ENCODE assay signal across 18 mouse cellular contexts in the genomic region with DNA sequence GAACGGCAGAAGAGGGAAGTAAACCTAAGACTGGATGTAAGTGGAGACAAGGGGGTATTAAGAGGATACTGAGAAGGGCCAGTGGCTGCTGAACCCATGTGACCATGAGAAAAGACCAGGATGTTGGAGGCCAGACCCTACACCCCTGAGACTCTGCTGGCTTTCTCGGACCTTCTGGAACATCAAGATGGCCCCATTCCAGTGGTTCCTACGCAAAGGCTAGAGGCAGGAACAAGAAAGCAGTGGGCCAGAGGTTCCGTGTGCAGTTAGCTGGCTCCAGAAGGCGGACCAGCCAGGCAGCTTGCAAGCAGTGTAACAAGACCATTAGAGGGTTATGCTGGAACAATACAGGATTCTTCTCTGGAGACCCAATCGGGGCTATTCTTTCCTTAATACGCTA. TPM values are rescaled to one million over a fixed set of nuclear protein-coding genes. Genes with fewer than 3 reads are reported as not detected.
"Had no signal": no experiment of that assay in that cellular context is flagged by ENCODE, and none has a peak within 500 bp of the region (broad histone marks: within the 10 kb centered on the region; RNA-seq: fewer than 3 reads in every experiment).

No protein-coding gene starts in this region.

- H3K27me3 ChIP-seq: limb, embryonic 15.5 days had no signal

- DNase-seq: kidney, adult 9 months; kidney, postnatal 14 days; kidney, postnatal 4 days; left cerebral cortex, postnatal 4 days; lung, adult 18-20 months; lung, postnatal 10 days; lung, postnatal 36 days; thymus, adult 2 months; thymus, postnatal 25 days had no signal

- H3K9me3 ChIP-seq: limb, embryonic 12.5 days; limb, embryonic 15.5 days; lung, embryonic 15.5 days; midbrain, embryonic 10.5 days; midbrain, embryonic 13.5 days had no signal

- H3K27ac ChIP-seq: limb, embryonic 12.5 days; limb, embryonic 15.5 days; liver, embryonic 14.5 days; lung, embryonic 15.5 days; midbrain, embryonic 10.5 days; midbrain, embryonic 13.5 days; stomach, postnatal 0 days had no signal

- H3K9ac ChIP-seq: limb, embryonic 12.5 days; limb, embryonic 15.5 days; liver, embryonic 14.5 days; lung, embryonic 15.5 days; midbrain, embryonic 13.5 days had no signal

- H3K4me3 ChIP-seq: limb, embryonic 12.5 days; limb, embryonic 15.5 days; lung, embryonic 15.5 days; megakaryocyte, embryonic 14.5 days; midbrain, embryonic 10.5 days; midbrain, embryonic 13.5 days had no signal

RNA-seq across cellular contexts. Expression of a gene that starts 57.2 kb away (rescaled TPM):
- total RNA-seq: monocyte, adult 5-6 weeks had no signal
